Mouse (Mus musculus) gastrocnemius, postnatal 10 days (tissue): ENCODE results near the gene Rala. TPM values are rescaled to one million over a fixed set of nuclear protein-coding genes. Genes with fewer than 3 reads are reported as not detected.

Experiments used
- DNase-seq: peaks from one replicate; pipeline ENCODE4 v3.0.0; 2021; ENCODE audit warnings: mixed read lengths
- total RNA-seq, 2 experiments: library from RNA; stranded (reverse); gene quantifications; 2 replicates each; pipeline ENCODE4 v1.2.3; 2021

Rala gene
- total RNA-seq, 2 experiments from 2014 or later = 31.0 to 33.0 TPM

DNA sequence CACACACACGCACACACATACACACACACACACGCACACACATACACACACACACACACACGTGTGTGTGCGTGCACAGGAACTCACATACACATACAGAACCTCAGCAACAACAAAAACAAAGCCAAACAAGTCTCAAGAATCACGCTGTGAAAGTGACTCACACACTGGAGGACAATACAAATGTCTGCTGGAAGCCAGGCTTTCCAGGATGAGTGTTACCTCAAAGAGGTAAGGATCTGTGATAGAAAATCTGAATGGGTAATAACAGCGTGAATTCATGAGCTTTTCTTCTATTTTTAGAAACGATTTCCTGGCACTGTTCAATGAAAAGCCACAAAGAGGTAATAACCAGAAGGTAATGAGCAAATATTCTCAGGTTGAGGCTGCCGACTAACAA, 59.8 kb downstream of the Rala start:
- no peak for DNase-seq

DNA sequence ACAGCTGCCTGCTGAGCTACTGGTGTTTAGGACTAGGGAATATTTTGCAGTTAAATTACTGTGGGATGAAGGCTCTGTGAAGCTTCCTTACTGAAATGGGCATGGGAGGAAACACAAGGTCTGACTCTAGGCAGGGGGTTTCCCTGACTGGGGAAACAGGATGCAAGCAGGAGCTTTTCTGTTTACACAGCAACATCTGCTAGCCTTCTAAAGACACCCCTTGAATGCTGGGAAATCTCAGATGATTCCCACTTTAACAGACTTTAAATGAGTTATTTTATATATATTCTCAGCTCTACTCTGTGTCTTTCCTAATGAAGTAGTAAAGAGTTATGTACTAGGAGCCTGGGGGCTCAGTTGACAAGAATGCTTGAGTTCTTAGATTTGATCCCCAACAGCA, 65.0 kb downstream of the Rala start:
- DNase-seq = no peak

- no peak for DNase-seq
These were observed 77.3 kb downstream of the Rala start for GRCm38 (mm10) chr13:17866741-17867140.

GRCm38 (mm10) chr13:17860536-17860935, 83.5 kb downstream of the Rala start:
- DNase-seq = no peak

DNA sequence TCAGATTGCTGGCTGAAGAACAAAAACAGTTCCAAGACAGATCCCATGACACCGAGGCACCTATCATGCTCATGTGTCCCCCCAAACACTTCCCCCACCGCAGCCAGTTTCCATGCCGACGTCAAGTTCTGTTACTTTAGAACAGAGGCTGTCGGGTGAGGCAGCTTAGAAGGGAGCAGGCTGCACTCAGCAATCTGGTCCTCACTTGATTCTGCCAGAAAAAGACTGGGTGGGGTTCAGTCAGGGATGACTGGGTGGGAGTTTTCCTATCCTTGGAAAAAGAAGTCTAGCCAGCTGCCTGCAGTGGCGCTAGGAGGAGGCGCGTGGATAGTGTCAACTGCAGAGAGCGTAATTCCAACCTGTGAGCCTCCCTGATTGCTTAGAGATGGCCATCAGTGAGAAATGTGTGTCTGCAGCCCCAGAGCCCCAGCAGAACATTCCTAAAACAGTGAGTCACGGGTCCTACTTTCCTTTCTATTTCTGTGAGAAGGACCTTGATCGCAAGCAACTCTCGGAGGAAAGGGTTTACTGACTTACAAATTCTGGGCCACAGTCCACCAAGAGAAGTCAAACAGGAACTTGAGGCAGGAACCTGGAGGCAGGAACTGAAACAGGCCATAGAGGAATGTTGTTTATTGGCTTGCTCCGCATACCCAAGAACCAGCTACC, 84.5 kb downstream of the Rala start:
- DNase-seq = no peak

DNA sequence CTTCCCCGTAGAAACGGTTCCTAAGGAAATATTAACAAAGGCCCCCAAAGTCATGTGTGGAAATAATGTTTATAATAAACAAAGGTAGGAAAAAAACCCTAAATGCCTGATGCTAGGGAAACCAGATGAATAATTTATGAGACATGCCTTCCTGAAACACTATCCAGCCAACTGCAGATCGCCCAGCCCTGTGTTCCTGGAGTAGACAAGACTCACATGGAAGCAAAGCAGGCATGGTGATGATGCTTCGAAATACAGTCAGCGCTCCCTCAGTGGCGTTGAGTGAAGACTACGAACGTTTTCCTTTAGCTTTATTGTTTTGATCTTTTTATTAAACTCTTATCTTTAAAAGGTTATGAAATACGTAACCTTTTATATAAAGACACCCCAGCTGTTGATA, 87.0 kb downstream of the Rala start:
- no peak for DNase-seq

GRCm38 (mm10) chr13:17855492-17856138, 88.4 kb downstream of the Rala start:
- no peak for DNase-seq

GRCm38 (mm10) chr13:17854755-17855154, 89.3 kb downstream of the Rala start:
- DNase-seq = no peak

DNA sequence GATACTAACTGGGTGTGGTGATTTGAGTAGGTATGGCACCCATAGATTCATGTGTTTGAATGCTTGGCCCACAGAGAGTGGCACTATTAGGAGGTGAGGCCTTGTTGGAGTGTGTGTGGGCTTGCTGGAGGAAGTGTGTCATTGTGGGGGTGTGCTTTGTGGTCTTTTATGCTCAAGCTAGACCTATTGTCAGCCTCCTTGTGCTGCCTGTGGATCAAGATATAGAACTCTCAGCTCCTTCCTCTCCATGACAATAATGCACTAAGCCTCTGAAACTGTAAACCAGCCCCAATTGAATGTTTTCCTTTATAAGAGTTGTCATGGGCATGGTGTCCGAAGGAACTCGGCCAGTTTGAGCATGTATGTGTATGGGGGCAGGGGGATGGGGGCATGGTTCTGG, 100.7 kb downstream of the Rala start:
- DNase-seq = no peak

GRCm38 (mm10) chr13:17842756-17843155, 101.3 kb downstream of the Rala start:
- no peak for DNase-seq

GRCm38 (mm10) chr13:17839137-17839536, 104.9 kb downstream of the Rala start:
- DNase-seq = no peak

DNA sequence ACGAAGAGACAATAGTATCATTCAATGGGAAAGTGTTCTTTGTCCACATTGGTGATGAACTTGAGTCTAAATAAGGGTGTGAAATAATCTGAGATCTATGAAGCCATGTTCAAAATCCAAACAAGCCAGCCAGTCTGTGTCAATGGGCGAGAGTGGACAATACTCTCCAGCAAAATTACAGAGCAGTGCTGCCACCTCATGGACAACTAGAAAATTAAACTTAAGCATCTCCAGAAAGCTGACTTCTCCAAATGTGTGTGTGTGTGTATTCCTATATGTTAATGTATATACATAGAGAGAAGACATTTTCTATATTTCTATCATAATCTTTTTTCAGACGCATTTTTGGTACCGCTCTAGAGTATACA, 105.6 kb downstream of the Rala start:
- peak; percentile 57 for DNase-seq

DNA sequence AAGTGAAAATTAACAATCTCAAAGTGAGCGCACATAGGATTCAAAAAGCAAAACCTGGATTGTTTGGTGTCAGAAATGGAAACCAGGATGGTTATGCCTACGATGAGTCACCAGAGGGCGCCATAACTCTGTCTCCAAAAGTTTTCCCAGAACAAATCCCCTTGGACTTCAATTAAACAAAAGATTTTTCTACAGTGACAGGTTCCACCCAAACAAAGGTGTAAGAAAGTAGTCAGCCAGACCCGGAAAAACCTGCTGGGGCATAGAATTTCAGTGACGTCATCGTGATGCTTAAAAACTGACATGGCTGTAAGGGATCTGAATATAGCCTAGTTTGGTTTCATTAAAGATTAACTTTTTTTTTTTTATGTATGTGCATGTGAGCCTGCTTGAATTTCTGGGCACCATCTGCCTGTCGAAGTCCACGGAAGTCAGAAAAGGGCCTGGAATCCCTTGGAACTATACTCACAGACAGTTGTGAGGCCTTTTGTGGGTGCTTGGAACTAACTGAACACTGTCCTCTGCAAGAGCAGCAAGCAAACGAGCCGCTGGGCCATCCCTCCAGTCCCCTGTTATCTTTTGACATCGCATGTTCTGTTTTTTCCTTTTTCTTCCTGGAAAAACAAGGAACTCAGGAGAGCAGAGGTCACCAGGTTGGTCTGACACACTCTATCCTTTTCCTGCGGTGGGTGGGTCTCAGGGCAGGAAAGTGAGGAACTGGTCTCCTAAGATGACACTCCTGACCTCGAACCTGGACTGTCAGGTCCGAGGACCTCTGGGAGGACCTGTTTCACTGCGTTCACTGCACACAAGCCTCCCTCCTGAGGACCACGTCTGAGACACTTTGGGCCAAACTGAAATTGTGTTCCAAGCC, 106.2 kb downstream of the Rala start:
- peak; percentile 34 for DNase-seq

GRCm38 (mm10) chr13:17836808-17837207, 107.2 kb downstream of the Rala start:
- no peak for DNase-seq

DNA sequence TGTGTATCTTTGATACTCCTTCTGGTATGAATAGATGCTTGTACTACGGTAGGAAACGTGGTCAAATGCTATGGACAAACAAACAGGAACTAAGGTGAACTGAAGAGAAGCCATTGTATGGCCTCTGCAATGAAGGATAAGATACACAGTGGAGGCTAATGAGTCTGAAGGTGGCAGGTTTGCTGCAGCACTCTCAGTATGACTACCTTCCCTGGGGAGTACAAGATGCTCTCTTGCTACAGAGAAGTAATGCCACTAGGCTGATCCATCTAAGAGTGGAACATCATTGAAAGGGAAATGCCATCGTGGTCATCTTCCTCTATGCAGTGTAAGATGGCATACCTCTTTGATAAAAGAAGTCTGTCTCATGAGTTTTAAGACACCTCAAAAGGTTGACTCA, 111.1 kb downstream of the Rala start:
- no peak for DNase-seq

Other genes with a start within 250 kb of the Rala start
- gene Mplkip, start 249.0 kb downstream of the Rala start, total RNA-seq = 10 to 100 TPM in 1 of 2 experiments, 1 to 10 TPM in 1; 8.0 to 15.0 TPM
- gene Sugct, start 248.7 kb downstream of the Rala start, total RNA-seq = 1 to 10 TPM in 1 of 2 experiments, under 1 TPM in 1; 0.82 to 1.1 TPM
- gene Cdk13, start 139.1 kb downstream of the Rala start, total RNA-seq = 10 to 100 TPM; 29.5 to 34.8 TPM
- 10 to 100 TPM; 15.7 to 18.0 TPM for gene Yae1d1, start 49.1 kb upstream of the Rala start, total RNA-seq